Mouse (Mus musculus) stomach, embryonic 14.5 days (tissue): ENCODE data around the gene Ppp1r21. TPM values are rescaled to one million over a fixed set of nuclear protein-coding genes. Genes with fewer than 3 reads are reported as not detected.

Experiments
- ATAC-seq: fragments of 200-750 bp; cut with Nextera tagmentation; 2 replicates; pipeline ENCODE4 v1.8.0; 2017; ENCODE audit warnings: low read depth, moderate TSS enrichment; ENCODE audit not compliant: insufficient number of reproducible peaks, insufficient read depth, low FRiP score
- H3K27ac ChIP-seq: fragments of 300-500 bp; sonication (generic); 2 replicates; pipeline ENCODE4 v1.5.1; 2014; ENCODE audit warnings: mild to moderate bottlenecking, low read length, moderate library complexity, mixed read lengths
- H3K27me3 ChIP-seq: fragments of 300-500 bp; sonication (generic); 2 replicates; pipeline ENCODE4 v1.6.1; 2014; ENCODE audit warnings: low read length, control low read depth, mixed read lengths; ENCODE audit not compliant: control insufficient read depth, insufficient read depth
- H3K36me3 ChIP-seq: fragments of 300-500 bp; sonication (generic); 2 replicates; pipeline ENCODE4 v1.6.1; 2014; ENCODE audit warnings: mild to moderate bottlenecking, control low read depth, low read length, moderate library complexity, mixed read lengths; ENCODE audit not compliant: control insufficient read depth, insufficient read depth
- H3K4me1 ChIP-seq: fragments of 300-500 bp; sonication (generic); 2 replicates; pipeline ENCODE4 v1.6.1; 2014; ENCODE audit warnings: low read length, control low read depth, mixed read lengths; ENCODE audit not compliant: control insufficient read depth, insufficient read depth
- H3K4me2 ChIP-seq: fragments of 300-500 bp; sonication (generic); replicated peaks from 2 replicates; pipeline ENCODE4 v1.6.1; 2014; ENCODE audit warnings: low read depth, low read length, control low read depth
- H3K4me3 ChIP-seq: fragments of 300-500 bp; sonication (generic); 2 replicates; pipeline ENCODE4 v1.5.1; 2014; ENCODE audit warnings: low read depth, low read length, control low read depth
- H3K9ac ChIP-seq: fragments of 300-500 bp; sonication (generic); replicated peaks from 2 replicates; pipeline ENCODE4 v1.6.1; 2014; ENCODE audit warnings: low read depth, mild to moderate bottlenecking, control low read depth, low read length, moderate library complexity, mixed read lengths
- H3K9me3 ChIP-seq: fragments of 300-500 bp; sonication (generic); 2 replicates; pipeline ENCODE4 v1.6.1; 2016; ENCODE audit warnings: low read depth, low read length, control low read depth; ENCODE audit not compliant: control insufficient read depth
- WGBS: fragments of 180-500 bp; shearing (Covaris S2); extraction: QIAGEN DNeasy Blood & Tissue Kit; methylation state at CpG from one replicate; pipeline ENCODE4 v1.1.7; 2014; 5-methylcytosine and 5-hydroxymethylcytosine counted together
- polyA plus RNA-seq: library from polyadenylated mRNA; unstranded; fragments of >200 nt; fragmentation: Nextera tagmentation; extraction: Ambion mirVana; gene quantifications from 2 replicates; pipeline ENCODE4 v1.2.1, GENCODE M21; 2014

Ppp1r21 gene
- polyA plus RNA-seq, 1 experiment from 2014 or later: 30.3 TPM

DNA sequence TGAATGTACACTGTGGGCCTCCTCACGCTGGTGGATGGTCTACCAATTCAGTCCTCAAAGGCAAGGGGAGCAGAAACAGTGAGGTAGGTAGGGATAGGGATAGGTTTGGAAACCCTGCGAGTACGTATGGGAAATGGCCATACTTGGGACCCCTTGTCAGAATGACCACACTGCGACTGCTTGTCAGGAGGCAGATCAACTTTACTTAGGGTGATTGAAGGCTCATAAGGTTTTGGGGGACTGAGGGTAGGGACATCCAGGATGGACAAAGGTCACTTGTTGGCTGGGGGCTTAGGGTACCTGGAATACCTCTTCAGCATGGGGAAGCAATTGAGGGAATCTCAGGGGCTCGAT lies 37.8 kb upstream of the Ppp1r21 start:
- Histone ChIP-seq H3K9me3 (no peaks in the 10 kb centered on the region), H3K36me3 (no peaks in the 10 kb centered on the region), H3K4me3 (no peak overlapping the region), H3K4me2 (no peak overlapping the region), H3K27ac (no peak overlapping the region), H3K4me1 (no peaks in the 10 kb centered on the region), H3K9ac (no peak overlapping the region), H3K27me3 (no peaks in the 10 kb centered on the region)
- WGBS: 97% methylated on average over 5 of the region's 5 CpGs
- ATAC-seq: no peak

GRCm38 (mm10) chr17:88493551-88493950 lies 36.4 kb upstream of the Ppp1r21 start:
- WGBS: 84% methylated on average over 9 of the region's 9 CpGs
- Histone ChIP-seq H3K4me1 (no peaks in the 10 kb centered on the region), H3K9ac (no peak overlapping the region), H3K27me3 (no peaks in the 10 kb centered on the region), H3K4me2 (no peak overlapping the region), H3K36me3 (no peaks in the 10 kb centered on the region), H3K9me3 (no peaks in the 10 kb centered on the region), H3K4me3 (no peak overlapping the region), H3K27ac (no peak overlapping the region)
- ATAC-seq: no peak

DNA sequence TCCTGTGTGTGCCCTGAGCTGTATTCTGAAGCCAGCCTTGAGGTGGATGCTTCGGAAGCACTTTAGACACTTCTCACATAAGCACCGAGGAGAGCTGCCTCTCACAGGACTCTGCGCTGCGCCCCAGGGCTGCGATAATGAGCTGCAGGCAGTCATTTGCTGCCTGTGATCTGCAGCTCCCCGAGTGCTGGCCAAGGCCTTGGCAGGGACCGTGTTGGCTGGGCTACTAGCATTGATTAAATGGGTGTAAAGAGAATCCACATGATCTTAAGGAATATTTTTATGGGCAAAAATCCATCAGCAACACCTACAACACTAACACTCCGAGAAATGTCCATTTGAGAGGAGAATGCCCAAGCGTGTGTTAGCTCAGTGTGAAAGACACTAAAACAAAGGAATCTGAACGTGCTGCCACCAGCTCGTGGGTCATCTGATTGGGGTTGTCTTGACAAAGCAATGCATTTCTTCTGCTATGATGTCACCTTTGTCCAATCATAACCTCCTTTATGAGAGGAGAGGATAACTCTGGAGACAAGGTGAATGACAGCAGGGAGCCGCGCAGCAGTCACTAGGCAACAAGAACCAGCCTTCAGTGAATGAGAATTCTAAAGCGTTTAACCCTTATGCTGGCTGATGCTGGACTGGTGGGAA lies 35.7 kb upstream of the Ppp1r21 start:
- H3K27ac ChIP-seq: no peak overlapping the region
- no peaks in the 10 kb centered on the region for H3K4me1 ChIP-seq
- H3K36me3 ChIP-seq: no peaks in the 10 kb centered on the region
- ATAC-seq: no peak
- H3K4me3 ChIP-seq: no peak overlapping the region
- no peak overlapping the region for H3K4me2 ChIP-seq
- no peaks in the 10 kb centered on the region for H3K27me3 ChIP-seq
- 68% methylated on average over 14 of the region's 14 CpGs for WGBS
- no peak overlapping the region for H3K9ac ChIP-seq
- no peaks in the 10 kb centered on the region for H3K9me3 ChIP-seq

DNA sequence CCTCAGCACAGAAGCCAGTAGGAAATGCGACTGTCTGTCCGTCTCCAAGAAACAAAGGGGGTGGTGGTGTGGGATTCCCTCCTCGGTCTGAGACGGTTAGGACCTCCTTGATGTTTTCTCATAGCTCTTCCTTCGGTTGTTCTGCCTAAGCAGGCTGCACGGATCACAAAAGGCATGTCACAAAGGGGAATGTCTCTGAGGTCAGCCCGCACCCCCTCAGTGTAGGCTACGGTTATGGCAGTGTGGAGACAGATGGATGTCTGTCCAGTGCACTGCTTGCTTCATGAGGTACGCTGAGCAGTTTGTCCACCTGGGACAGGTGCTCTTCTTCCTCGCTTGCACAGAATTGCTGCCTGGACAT lies 35.2 kb upstream of the Ppp1r21 start:
- no peaks in the 10 kb centered on the region for H3K27me3 ChIP-seq
- ATAC-seq: no peak
- H3K36me3 ChIP-seq: no peaks in the 10 kb centered on the region
- 81% methylated on average over 10 of the region's 10 CpGs for WGBS
- H3K4me2 ChIP-seq: no peak overlapping the region
- H3K4me3 ChIP-seq: no peak overlapping the region
- H3K9me3 ChIP-seq: no peaks in the 10 kb centered on the region
- H3K9ac ChIP-seq: no peak overlapping the region
- H3K4me1 ChIP-seq: no peaks in the 10 kb centered on the region
- H3K27ac ChIP-seq: no peak overlapping the region

DNA sequence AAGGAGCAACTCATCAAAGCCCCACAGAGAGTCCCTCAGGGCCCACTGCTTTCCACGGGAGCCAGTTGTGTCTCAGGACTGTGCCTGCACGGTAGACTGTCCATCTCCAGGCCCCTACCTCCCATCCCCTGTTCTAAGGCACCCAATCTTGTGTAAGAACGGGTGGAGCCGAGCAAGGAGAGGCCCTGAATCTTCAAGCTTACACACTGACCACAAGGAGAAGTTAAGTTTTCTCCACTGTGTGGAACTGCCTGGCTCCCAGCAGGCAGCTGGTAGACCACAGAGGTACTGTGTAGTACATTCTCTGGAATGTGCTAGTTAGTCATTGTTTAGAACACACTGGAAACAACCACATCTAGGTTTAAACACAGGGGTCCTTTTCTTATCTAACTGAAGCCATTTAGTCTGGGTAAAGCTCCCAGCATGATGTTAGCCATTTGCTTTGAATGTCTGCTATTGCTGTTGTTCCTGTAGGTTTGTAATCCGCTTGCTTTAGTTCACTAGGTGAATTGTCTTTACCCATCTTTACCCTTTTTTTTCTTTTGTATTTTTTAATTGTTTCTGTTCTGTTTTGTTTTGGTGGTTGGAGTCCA lies 31.7 kb upstream of the Ppp1r21 start:
- no peak overlapping the region for H3K4me2 ChIP-seq
- no peak overlapping the region for H3K27ac ChIP-seq
- ATAC-seq: no peak
- H3K4me3 ChIP-seq: no peak overlapping the region
- no peaks in the 10 kb centered on the region for H3K36me3 ChIP-seq
- 84% methylated on average over 5 of the region's 5 CpGs for WGBS
- no peaks in the 10 kb centered on the region for H3K9me3 ChIP-seq
- H3K4me1 ChIP-seq: no peaks in the 10 kb centered on the region
- no peak overlapping the region for H3K9ac ChIP-seq
- no peaks in the 10 kb centered on the region for H3K27me3 ChIP-seq

GRCm38 (mm10) chr17:88504056-88504455 lies 25.9 kb upstream of the Ppp1r21 start:
- H3K27ac ChIP-seq: peak overlapping the region; percentile 71
- H3K36me3 ChIP-seq: no peaks in the 10 kb centered on the region
- WGBS: 89% methylated on average over 13 of the region's 13 CpGs

GRCm38 (mm10) chr17:88505275-88505723 lies 24.6 kb upstream of the Ppp1r21 start:
- Histone ChIP-seq H3K27me3 (no peaks in the 10 kb centered on the region), H3K27ac (peak overlapping the region; percentile 36; the same call in 1 of the 2 replicates), H3K4me2 (no peak overlapping the region), H3K9ac (no peak overlapping the region), H3K4me1 (peaks cover 11% of the 10 kb centered on the region; the same call in 1 of the 2 replicates), H3K4me3 (no peak overlapping the region), H3K36me3 (no peaks in the 10 kb centered on the region), H3K9me3 (no peaks in the 10 kb centered on the region)
- ATAC-seq: 0 out of 2 replicates have a peak, but pooled peaks have one; percentile 25
- WGBS: 41% methylated on average over 10 of the region's 10 CpGs

More at GRCm38 (mm10) chr17:88504056-88504455, 25.9 kb upstream of the Ppp1r21 start:
- no peak overlapping the region for H3K9ac ChIP-seq
- no peaks in the 10 kb centered on the region for H3K9me3 ChIP-seq
- H3K4me2 ChIP-seq: no peak overlapping the region
- peaks cover 9% of the 10 kb centered on the region; the same call in 1 of the 2 replicates for H3K4me1 ChIP-seq
- ATAC-seq: no peak
- no peaks in the 10 kb centered on the region for H3K27me3 ChIP-seq
- H3K4me3 ChIP-seq: no peak overlapping the region

DNA sequence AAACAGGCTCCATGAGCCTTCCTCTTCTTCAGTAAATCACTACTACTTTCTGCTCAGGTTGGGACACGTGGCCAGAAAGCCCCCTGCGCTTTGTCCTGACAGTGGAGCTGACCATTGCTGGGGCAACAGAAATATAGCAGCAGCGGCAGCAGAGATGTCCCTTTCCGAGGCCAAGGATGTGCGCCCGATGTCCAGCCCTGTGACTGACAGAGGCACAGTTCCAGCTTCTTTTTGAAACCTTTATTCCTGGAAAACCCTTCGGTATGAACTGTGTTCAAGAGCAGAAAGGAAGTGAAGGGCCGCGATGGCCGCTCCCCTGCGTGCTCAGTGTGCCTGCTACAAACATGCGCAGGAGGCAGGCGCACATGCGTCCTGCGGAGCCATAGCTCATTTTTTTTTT lies 24.0 kb upstream of the Ppp1r21 start:
- no peak overlapping the region for H3K4me2 ChIP-seq
- no peak overlapping the region for H3K4me3 ChIP-seq
- no peak overlapping the region for H3K9ac ChIP-seq
- H3K36me3 ChIP-seq: no peaks in the 10 kb centered on the region
- H3K4me1 ChIP-seq: peaks cover 11% of the 10 kb centered on the region; the same call in 1 of the 2 replicates
- 94% methylated on average over 15 of the region's 15 CpGs for WGBS
- H3K27me3 ChIP-seq: no peaks in the 10 kb centered on the region
- H3K9me3 ChIP-seq: no peaks in the 10 kb centered on the region
- no peak for ATAC-seq
- peak overlapping the region; percentile 36; the same call in 1 of the 2 replicates for H3K27ac ChIP-seq
